Mouse (Mus musculus) CH12.LX (cell line): ENCODE results near the gene Abcf2. TPM values are rescaled to one million over a fixed set of nuclear protein-coding genes. Genes with fewer than 3 reads are reported as not detected.

Experiments
- DNase-seq: peaks from one replicate; pipeline ENCODE4 v3.0.0-alpha.2; 2013; ENCODE audit errors: extremely low read depth
- H3K27ac ChIP-seq: 2 replicates; pipeline ENCODE4 v1.5.1; 2012; ENCODE audit warnings: low read depth, mild to moderate bottlenecking, control low read depth, moderate library complexity; ENCODE audit not compliant: insufficient read depth
- H3K27me3 ChIP-seq: replicated peaks from 2 replicates; pipeline ENCODE3; 2012; ENCODE audit warnings: inconsistent platforms
- H3K36me3 ChIP-seq, 2 experiments: replicated peaks in 1 of 2; 2 replicates each; pipeline versions ENCODE3 to v1.6.1; 2012; ENCODE audit warnings: inconsistent platforms in 1 of 2, low read length in 1 of 2, mild to moderate bottlenecking in 1 of 2, mixed read lengths in 1 of 2, moderate library complexity in 1 of 2; ENCODE audit not compliant: control insufficient read depth in 1 of 2, insufficient read depth in 1 of 2
- H3K4me1 ChIP-seq, 2 experiments: 2 replicates each; pipeline ENCODE4 v1.6.1; 2012; ENCODE audit warnings: inconsistent platforms in 1 of 2, moderate library complexity in 1 of 2; ENCODE audit not compliant: insufficient read depth in 2 of 2, control insufficient read depth in 1 of 2
- H3K4me2 ChIP-seq: 2 replicates; pipeline ENCODE4 v1.6.1; 2012; ENCODE audit warnings: low read depth, mild to moderate bottlenecking, control low read depth; ENCODE audit not compliant: poor library complexity, insufficient read depth, severe bottlenecking
- H3K4me3 ChIP-seq, 3 experiments: fragments of 150-350 bp in 1 of 3; sonication (generic) in 1 of 3; replicated peaks in 1 of 3; 2 replicates each; pipeline versions ENCODE3 to v1.5.1; 2011 to 2012; ENCODE audit warnings: low read depth in 2 of 3, low read length in 2 of 3, mild to moderate bottlenecking in 2 of 3, moderate library complexity in 2 of 3, control low read depth in 1 of 3, improper control_type of control experiment in 1 of 3, inconsistent platforms in 1 of 3, mixed read lengths in 1 of 3; ENCODE audit not compliant: poor library complexity in 1 of 3
- H3K79me2 ChIP-seq: replicated peaks from 2 replicates; pipeline ENCODE4 v1.6.1; 2012; ENCODE audit warnings: mild to moderate bottlenecking, moderate library complexity; ENCODE audit not compliant: control insufficient read depth, poor library complexity, insufficient read depth, severe bottlenecking; ENCODE audit errors: extremely low read depth
- H3K9ac ChIP-seq: 2 replicates; pipeline ENCODE4 v1.6.1; 2012; ENCODE audit warnings: low read depth, mild to moderate bottlenecking, control low read depth, moderate library complexity; ENCODE audit not compliant: insufficient read depth
- H3K9me3 ChIP-seq: replicated peaks from 2 replicates; pipeline ENCODE3; 2012; ENCODE audit warnings: low read length, inconsistent platforms, mixed read lengths
- BHLHE40 ChIP-seq: IDR thresholded peaks from 2 replicates; pipeline ENCODE4 v1.6.1; 2011; ENCODE audit warnings: mild to moderate bottlenecking, low read depth, low read length, improper control_type of control experiment
- ELF1 ChIP-seq: IDR thresholded peaks from 2 replicates; pipeline ENCODE4 v1.6.1; 2014; ENCODE audit warnings: low read depth, mild to moderate bottlenecking, inconsistent platforms, low read length, improper control_type of control experiment
- JUND ChIP-seq: conservative IDR thresholded peaks from 2 replicates; pipeline ENCODE4 v1.6.1; 2011; ENCODE audit warnings: low read depth, low read length, improper control_type of control experiment
- KAT2A ChIP-seq: IDR thresholded peaks from 2 replicates; pipeline ENCODE4 v1.6.1; 2012; ENCODE audit warnings: low read length, improper control_type of control experiment, inconsistent platforms; ENCODE audit not compliant: insufficient replicate concordance
- MAX ChIP-seq: IDR thresholded peaks from 2 replicates; pipeline ENCODE4 v1.6.1; 2011; ENCODE audit warnings: low read length, improper control_type of control experiment
- MAZ ChIP-seq: IDR thresholded peaks from 2 replicates; pipeline ENCODE4 v1.6.1; 2012; ENCODE audit warnings: low read depth, mild to moderate bottlenecking, inconsistent platforms, low read length, improper control_type of control experiment, moderate library complexity
- MXI1 ChIP-seq: IDR thresholded peaks from 2 replicates; pipeline ENCODE4 v1.6.1; 2011; ENCODE audit warnings: mild to moderate bottlenecking, low read depth, low read length, improper control_type of control experiment
- NRF1 ChIP-seq: IDR thresholded peaks from 2 replicates; pipeline ENCODE4 v1.6.1; 2014; ENCODE audit warnings: low read depth, mild to moderate bottlenecking, inconsistent platforms, low read length, improper control_type of control experiment, moderate library complexity
- PAX5 ChIP-seq: IDR thresholded peaks from 2 replicates; pipeline ENCODE4 v1.6.1; 2012; ENCODE audit warnings: low read length, inconsistent platforms, mixed read lengths
- POLR2AphosphoS2 ChIP-seq: IDR thresholded peaks from 2 replicates; pipeline ENCODE4 v1.6.1; 2011; ENCODE audit warnings: low read depth, low read length, improper control_type of control experiment
- UBTF ChIP-seq: IDR thresholded peaks from 2 replicates; pipeline ENCODE4 v1.6.1; 2012; ENCODE audit warnings: low read depth, mild to moderate bottlenecking, inconsistent platforms, low read length, improper control_type of control experiment, moderate library complexity
- USF2 ChIP-seq: conservative IDR thresholded peaks from 2 replicates; pipeline ENCODE4 v1.6.1; 2011; ENCODE audit warnings: low read depth, low read length, improper control_type of control experiment
- ZMIZ1 ChIP-seq: IDR thresholded peaks from 2 replicates; pipeline ENCODE4 v1.6.1; 2012; ENCODE audit warnings: low read depth, mild to moderate bottlenecking, inconsistent platforms, low read length, improper control_type of control experiment
- dilution Hi-C: fragments of 300-500 bp; cut with MboI; formaldehyde crosslinking; loops from 2 replicates; pipeline ENCODE4 v1.14.3; 2020; ENCODE audit warnings: low sequenced_read_pairs; ENCODE audit not compliant: extremely low pct_unique_long_range_greater_than_20kb, extremely low pct_ligation_motif_present
- in situ Hi-C: fragments of 300-500 bp; cut with MboI; formaldehyde crosslinking; loops from 3 replicates; pipeline ENCODE4 v1.14.3; 2019; ENCODE audit warnings: low sequenced_read_pairs, low pct_ligation_motif_present, low pct_unique_long_range_greater_than_20kb, mixed read lengths
- polyA plus RNA-seq: library from polyadenylated mRNA; unstranded; fragments of >175 nt; gene quantifications from 2 replicates; pipeline ENCODE4 v1.2.1, GENCODE M21; 2012; ENCODE audit warnings: low read depth; ENCODE audit not compliant: insufficient read length
- total RNA-seq, 2 experiments: library from RNA; depleted of rRNA; stranded (reverse); fragments of 300-350 nt in 1 of 2; fragments of >200 nt in 1 of 2; gene quantifications; 2 replicates each; pipeline ENCODE4 v1.2.3; 2012 to 2014

The Abcf2 gene
- total and polyA plus RNA-seq, 3 experiments: 118 to 162 (median 162) TPM

DNA sequence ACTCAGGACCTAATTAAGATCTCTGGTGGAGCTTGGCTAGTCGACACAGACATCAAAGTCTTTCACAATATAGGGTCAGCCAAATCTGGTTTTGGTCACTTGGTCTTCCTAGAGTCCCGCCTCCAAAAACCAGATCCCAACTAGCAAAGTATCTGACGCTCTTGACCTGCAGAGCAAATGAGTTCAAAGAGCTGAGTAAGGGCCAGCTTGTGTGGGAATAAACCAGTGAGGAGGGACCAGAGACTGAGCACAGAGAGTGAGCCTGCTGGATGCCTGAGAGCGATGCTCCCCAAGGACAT, 47.5 kb upstream of the Abcf2 start:
- H3K4me1 ChIP-seq: peaks cover 6 to 8% of the 10 kb centered on the region in 2 experiments
- no peak overlapping the region for H3K4me2 ChIP-seq
- H3K79me2 ChIP-seq: no peaks in the 10 kb centered on the region
- in situ Hi-C loops (no loop called here), dilution Hi-C loops (no loop called here)
- H3K27ac ChIP-seq: no peak overlapping the region
- no peak overlapping the region for H3K4me3 ChIP-seq
- no peak overlapping the region for H3K9ac ChIP-seq
- no peak for TF ChIP-seq ZMIZ1
- TF ChIP-seq USF2: no peak
- TF ChIP-seq PAX5: no peak
- TF ChIP-seq UBTF: no peak
- TF ChIP-seq POLR2AphosphoS2: no peak
- no peak for TF ChIP-seq BHLHE40
- TF ChIP-seq JUND: no peak
- TF ChIP-seq ELF1: no peak
- no peak for TF ChIP-seq MXI1
- TF ChIP-seq KAT2A: no peak
- no peak for TF ChIP-seq MAZ
- H3K27me3 ChIP-seq: peaks cover 60% of the 10 kb centered on the region
- H3K9me3 ChIP-seq: no peaks in the 10 kb centered on the region
- no peaks in the 10 kb centered on the region for H3K36me3 ChIP-seq
- DNase-seq: no peak

GRCm38 (mm10) chr5:24623986-24624821, 46.9 kb upstream of the Abcf2 start, which contains the start of gene Smarcd3:
Smarcd3 (minus strand) TSS chr5:24624411.
- H3K4me1 ChIP-seq: peaks cover 6 to 7% of the 10 kb centered on the region in 2 experiments; a peak in 3 of 4 replicates
- TF ChIP-seq NRF1: peak; percentile 80
- no peak for TF ChIP-seq MAX
- no peaks in the 10 kb centered on the region for H3K9me3 ChIP-seq
- dilution Hi-C loops (no loop called here), in situ Hi-C loops (no loop called here)
- DNase-seq: no peak
- H3K79me2 ChIP-seq: no peaks in the 10 kb centered on the region
- peak within 1 kb of the TSS; percentile 55; the same call in 1 of the 2 replicates for H3K4me2 ChIP-seq
- no peak within 1 kb of the TSS for H3K9ac ChIP-seq
- H3K4me3 ChIP-seq: peak within 1 kb of the TSS in 1 of 3 experiments; percentile 43
- H3K27ac ChIP-seq: no peak within 1 kb of the TSS
- no peaks in the 10 kb centered on the region for H3K36me3 ChIP-seq
- H3K27me3 ChIP-seq: peaks cover 62% of the 10 kb centered on the region
